Mouse (Mus musculus) heart, postnatal 0 days (tissue): ENCODE data around the gene Fam83g. TPM values are rescaled to one million over a fixed set of nuclear protein-coding genes. Genes with fewer than 3 reads are reported as not detected.

Experiments
- ATAC-seq: fragments of 200-750 bp; cut with Nextera tagmentation; 2 replicates; pipeline ENCODE4 v1.8.0; 2017; ENCODE audit warnings: low read depth, moderate number of reproducible peaks, moderate library complexity; ENCODE audit not compliant: insufficient read depth
- DNase-seq: peaks from one replicate; pipeline ENCODE4 v3.0.0-alpha.2; 2016; ENCODE audit warnings: low spot score
- H3K27ac ChIP-seq: fragments of 300-500 bp; sonication (generic); 2 replicates; pipeline ENCODE4 v1.5.1; 2014; ENCODE audit warnings: low read depth, mild to moderate bottlenecking
- H3K27me3 ChIP-seq: fragments of 300-500 bp; sonication (generic); 2 replicates; pipeline ENCODE4 v1.6.1; 2014; ENCODE audit warnings: low read length, mixed read lengths; ENCODE audit not compliant: control insufficient read depth, insufficient read depth
- H3K36me3 ChIP-seq: fragments of 300-500 bp; sonication (generic); replicated peaks from 2 replicates; pipeline ENCODE4 v1.6.1; 2014; ENCODE audit warnings: low read length, mixed read lengths; ENCODE audit not compliant: control insufficient read depth, insufficient read depth
- H3K4me1 ChIP-seq: fragments of 300-500 bp; sonication (generic); 2 replicates; pipeline ENCODE4 v1.6.1; 2014; ENCODE audit warnings: antibody characterized with exemption; ENCODE audit not compliant: control insufficient read depth, insufficient read depth
- H3K4me2 ChIP-seq: fragments of 300-500 bp; sonication (generic); 2 replicates; pipeline ENCODE4 v1.6.1; 2014; ENCODE audit warnings: low read depth, mild to moderate bottlenecking, low read length, moderate library complexity
- H3K4me3 ChIP-seq: fragments of 300-500 bp; sonication (generic); 2 replicates; pipeline ENCODE4 v1.5.1; 2014; ENCODE audit warnings: low read depth, low read length
- H3K9ac ChIP-seq: fragments of 300-500 bp; sonication (generic); replicated peaks from 2 replicates; pipeline ENCODE4 v1.6.1; 2014; ENCODE audit warnings: low read depth, low read length, mixed read lengths
- H3K9me3 ChIP-seq: fragments of 300-500 bp; sonication (generic); replicated peaks from 2 replicates; pipeline ENCODE4 v1.6.1; 2016; ENCODE audit warnings: low read length; ENCODE audit not compliant: control insufficient read depth
- CTCF ChIP-seq: IDR thresholded peaks from 2 replicates; pipeline ENCODE4 v1.5.1; 2016; ENCODE audit warnings: antibody characterized with exemption, control low read depth, low read depth
- EP300 ChIP-seq: IDR thresholded peaks from 2 replicates; pipeline ENCODE4 v1.6.1; 2016; ENCODE audit warnings: antibody characterized with exemption, low read depth
- WGBS: fragments of 180-500 bp; shearing (Covaris S2); extraction: QIAGEN DNeasy Blood & Tissue Kit; methylation state at CpG from one replicate; pipeline ENCODE4 v1.1.7; 2014; 5-methylcytosine and 5-hydroxymethylcytosine counted together
- polyA plus RNA-seq: library from polyadenylated mRNA; unstranded; fragments of >200 nt; fragmentation: Nextera tagmentation; extraction: Ambion mirVana; gene quantifications from 2 replicates; pipeline ENCODE4 v1.2.1, GENCODE M21; 2015
- total RNA-seq: library from RNA; depleted of rRNA; stranded (reverse); fragments of >200 nt; gene quantifications from 2 replicates; pipeline ENCODE4 v1.2.3, GENCODE M21; 2014; ENCODE audit warnings: low replicate concordance

The Fam83g gene
- total and polyA plus RNA-seq, 2 experiments from 2014 or later, result 0.15 to 2.6 TPM

DNA sequence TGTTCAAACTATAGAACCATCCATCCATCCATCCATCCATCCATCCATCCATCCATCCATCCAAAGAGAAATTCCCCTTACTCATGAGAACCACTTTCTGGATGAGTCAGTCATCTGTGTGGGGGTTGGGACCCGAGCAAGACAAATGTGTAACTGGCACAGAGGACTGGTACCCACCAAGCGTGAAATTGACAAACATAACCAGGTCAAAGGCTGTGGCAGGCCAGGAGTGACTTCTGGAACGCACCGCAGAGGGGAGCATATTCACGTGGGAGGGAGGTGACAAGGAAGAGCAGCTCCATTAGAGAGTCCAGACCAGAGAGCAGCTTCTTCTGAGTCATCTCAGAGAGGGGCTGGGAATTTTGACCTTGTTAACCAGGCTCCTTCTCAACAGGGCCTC, 38.2 kb downstream of the Fam83g start:
- H3K9me3 ChIP-seq, result no peaks in the 10 kb centered on the region
- no peak overlapping the region for H3K9ac ChIP-seq
- no peaks in the 10 kb centered on the region for H3K36me3 ChIP-seq
- no peak for TF ChIP-seq CTCF
- TF ChIP-seq EP300, result no peak
- 73% methylated on average over 5 of the region's 5 CpGs for WGBS
- no peak overlapping the region for H3K4me3 ChIP-seq
- no peak overlapping the region for H3K27ac ChIP-seq
- H3K27me3 ChIP-seq, result no peaks in the 10 kb centered on the region
- no peaks in the 10 kb centered on the region for H3K4me1 ChIP-seq
- ATAC-seq (no peak), DNase-seq (no peak)
- no peak overlapping the region for H3K4me2 ChIP-seq

DNA sequence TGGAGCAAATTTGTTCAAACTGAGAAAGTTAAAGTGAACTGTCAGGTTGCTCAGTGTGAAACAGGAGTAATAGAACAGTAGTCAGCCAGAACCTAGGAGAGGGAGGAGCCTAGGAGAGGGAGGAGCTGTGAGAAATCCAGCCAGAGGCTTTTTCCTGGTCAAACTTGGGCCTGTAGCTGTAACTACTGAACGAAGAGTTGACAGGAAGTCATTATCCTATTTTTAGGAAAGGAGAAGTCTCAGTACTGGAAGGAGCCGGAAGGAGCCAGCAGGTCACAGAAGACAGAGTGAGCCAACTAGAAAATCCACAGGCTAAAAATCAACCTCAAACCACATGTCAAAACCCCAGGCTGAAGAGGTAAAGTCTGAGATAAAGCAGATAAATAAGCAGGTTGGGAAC, 44.1 kb downstream of the Fam83g start:
- ATAC-seq (peak; percentile 36; the same call in 1 of the 2 replicates), DNase-seq (no peak)
- no peak overlapping the region for H3K4me2 ChIP-seq
- no peaks in the 10 kb centered on the region for H3K27me3 ChIP-seq
- no peaks in the 10 kb centered on the region for H3K9me3 ChIP-seq
- H3K9ac ChIP-seq, result no peak overlapping the region
- H3K4me1 ChIP-seq, result no peaks in the 10 kb centered on the region
- peaks cover 42% of the 10 kb centered on the region for H3K36me3 ChIP-seq
- H3K27ac ChIP-seq, result peak overlapping the region; percentile 57
- WGBS, result 32% methylated on average over 2 of the region's 2 CpGs
- no peak overlapping the region for H3K4me3 ChIP-seq
- TF ChIP-seq EP300 (no peak), CTCF (no peak)

DNA sequence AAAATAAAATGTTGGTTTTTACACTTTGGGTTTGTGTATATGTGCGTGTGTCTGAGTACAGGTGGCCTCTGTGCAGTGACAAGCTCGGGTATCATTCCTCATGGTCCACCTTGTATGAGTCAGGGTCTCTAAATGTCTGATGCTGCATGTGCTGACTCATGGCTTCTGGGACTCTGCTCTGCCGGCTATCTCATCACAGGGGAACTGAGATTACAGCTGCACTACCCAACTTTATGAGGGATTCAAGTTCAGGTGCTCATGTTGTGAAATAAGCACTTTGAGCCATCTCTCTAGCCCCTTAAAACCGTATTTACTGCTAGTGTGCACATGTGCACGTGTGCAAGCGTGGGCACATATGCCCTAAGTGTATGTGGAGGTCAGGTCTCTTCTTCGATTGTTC, 48.8 kb downstream of the Fam83g start:
- Histone ChIP-seq H3K9me3 (no peaks in the 10 kb centered on the region), H3K27me3 (no peaks in the 10 kb centered on the region), H3K4me2 (no peak overlapping the region), H3K9ac (no peak overlapping the region), H3K27ac (no peak overlapping the region), H3K4me1 (no peaks in the 10 kb centered on the region), H3K4me3 (no peak overlapping the region), H3K36me3 (peaks cover 82% of the 10 kb centered on the region)
- WGBS, result 80% methylated on average over 7 of the region's 7 CpGs
- no peak for DNase-seq
- ATAC-seq, result no peak
- no peak for TF ChIP-seq CTCF
- TF ChIP-seq EP300, result no peak

DNA sequence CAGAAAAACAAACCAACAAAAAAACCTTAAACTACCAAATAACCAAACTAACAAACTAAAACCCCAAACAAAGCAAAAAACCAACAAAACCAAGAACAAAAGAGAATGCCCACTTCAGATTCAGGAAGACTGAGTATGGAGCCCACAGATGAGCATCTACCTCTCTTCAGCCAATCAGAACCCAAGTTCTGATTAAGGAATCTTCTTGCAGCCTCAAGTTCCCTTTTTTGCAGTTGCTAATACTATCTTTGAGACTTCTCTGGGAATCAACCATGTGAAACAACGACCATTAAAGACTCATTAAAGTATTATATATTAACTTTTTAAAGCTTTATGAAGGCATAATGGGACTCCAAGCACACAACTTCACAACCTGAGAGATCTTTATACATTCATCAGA, 53.4 kb downstream of the Fam83g start:
- Histone ChIP-seq H3K36me3 (peaks cover 98% of the 10 kb centered on the region), H3K27ac (no peak overlapping the region), H3K4me1 (no peaks in the 10 kb centered on the region)

DNA sequence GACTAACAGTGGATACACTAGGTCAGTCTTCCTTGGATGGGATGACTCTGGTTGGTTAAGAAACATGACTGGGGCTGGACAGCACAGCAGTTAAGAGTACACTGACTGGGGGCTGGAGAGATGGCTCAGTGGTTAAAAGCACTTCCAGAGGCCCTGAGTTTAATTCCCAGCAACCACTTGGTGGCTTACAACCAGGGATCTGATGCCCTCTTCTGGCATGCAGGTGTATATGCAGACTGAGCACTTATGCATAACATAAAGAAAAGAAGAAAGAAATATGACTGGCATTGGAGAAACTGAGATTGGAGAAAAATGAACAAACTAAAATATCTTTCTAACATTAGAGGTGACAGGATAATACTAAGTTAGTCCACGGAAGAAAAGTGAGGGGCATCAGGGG, 56.6 kb downstream of the Fam83g start:
- no peak for ATAC-seq
- Histone ChIP-seq H3K36me3 (peaks cover 86% of the 10 kb centered on the region), H3K4me3 (no peak overlapping the region), H3K4me2 (no peak overlapping the region), H3K9ac (no peak overlapping the region), H3K27ac (no peak overlapping the region), H3K9me3 (no peaks in the 10 kb centered on the region), H3K27me3 (no peaks in the 10 kb centered on the region), H3K4me1 (no peaks in the 10 kb centered on the region)
- DNase-seq, result no peak
- WGBS, result 97% methylated on average over 1 of the region's 1 CpGs
- TF ChIP-seq CTCF, result no peak
- TF ChIP-seq EP300, result no peak

More for the DNA sequence above, 53.4 kb downstream of the Fam83g start:
- Histone ChIP-seq H3K9me3 (no peaks in the 10 kb centered on the region), H3K4me2 (no peak overlapping the region), H3K27me3 (no peaks in the 10 kb centered on the region), H3K4me3 (no peak overlapping the region), H3K9ac (no peak overlapping the region)
- WGBS, result 82% methylated on average over 1 of the region's 1 CpGs
- ATAC-seq, result no peak
- TF ChIP-seq EP300, result no peak
- TF ChIP-seq CTCF, result no peak
- no peak for DNase-seq

DNA sequence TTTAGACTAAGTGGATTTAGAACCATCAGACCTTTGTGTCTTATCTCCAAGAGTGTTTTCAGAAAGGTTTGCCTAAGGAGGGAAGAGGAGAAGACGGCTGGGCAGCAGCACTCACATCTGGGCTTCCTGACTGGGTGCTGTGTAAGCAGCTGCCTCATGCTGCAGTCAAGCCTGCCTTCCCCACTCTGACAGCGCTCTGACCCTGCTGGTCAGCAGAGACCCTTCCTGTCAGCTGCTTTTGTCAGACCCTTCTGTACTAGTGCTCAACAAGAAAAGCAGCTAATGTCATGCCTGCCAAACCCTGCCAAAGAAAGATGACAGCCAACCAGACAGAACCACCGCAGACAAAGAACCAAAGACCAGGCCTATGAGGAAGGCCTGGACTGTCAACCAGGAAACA, 59.9 kb downstream of the Fam83g start:
- Histone ChIP-seq H3K4me3 (no peak overlapping the region), H3K27me3 (no peaks in the 10 kb centered on the region), H3K4me1 (no peaks in the 10 kb centered on the region), H3K36me3 (peaks cover 74% of the 10 kb centered on the region), H3K4me2 (no peak overlapping the region), H3K9ac (no peak overlapping the region), H3K27ac (no peak overlapping the region), H3K9me3 (no peaks in the 10 kb centered on the region)
- 71% methylated on average over 3 of the region's 3 CpGs for WGBS
- DNase-seq (no peak), ATAC-seq (no peak)
- TF ChIP-seq EP300 (no peak), CTCF (no peak)
